Mouse (Mus musculus) forebrain, embryonic 10.5 days (tissue): ENCODE data around the gene 4930451I11Rik. TPM values are rescaled to one million over a fixed set of nuclear protein-coding genes. Genes with fewer than 3 reads are reported as not detected.
A peak's percentile ranks its signal among the peaks of the same experiment; 100 is the strongest.

Source experiments
- DNase-seq: peaks from one replicate; pipeline ENCODE4 v3.0.0-alpha.2; 2017; ENCODE audit warnings: low spot score; ENCODE audit errors: extremely low spot score
- H3K27ac ChIP-seq: fragments of 300-500 bp; sonication (generic); 2 replicates; pipeline ENCODE4 v1.5.1; 2016; ENCODE audit warnings: mild to moderate bottlenecking
- H3K27me3 ChIP-seq: fragments of 300-500 bp; sonication (generic); 2 replicates; pipeline ENCODE4 v1.6.1; 2016; ENCODE audit warnings: mild to moderate bottlenecking; ENCODE audit not compliant: poor library complexity, severe bottlenecking
- H3K36me3 ChIP-seq: fragments of 300-500 bp; sonication (generic); replicated peaks from 2 replicates; pipeline ENCODE4 v1.6.1; 2016; ENCODE audit warnings: mild to moderate bottlenecking, moderate library complexity
- H3K4me1 ChIP-seq: fragments of 300-500 bp; sonication (generic); 2 replicates; pipeline ENCODE4 v1.6.1; 2016
- H3K4me3 ChIP-seq: fragments of 300-500 bp; sonication (generic); 2 replicates; pipeline ENCODE4 v1.5.1; 2016; ENCODE audit warnings: mild to moderate bottlenecking, moderate library complexity
- H3K9me3 ChIP-seq: fragments of 300-500 bp; sonication (generic); 2 replicates; pipeline ENCODE4 v1.6.1; 2016; ENCODE audit warnings: mild to moderate bottlenecking, moderate library complexity
- WGBS: fragments of 180-500 bp; shearing (Covaris S2); methylation state at CpG from one replicate; pipeline ENCODE4 v1.1.7; 2016; 5-methylcytosine and 5-hydroxymethylcytosine counted together
- polyA plus RNA-seq: library from polyadenylated mRNA; unstranded; fragments of >200 nt; fragmentation: Nextera tagmentation; extraction: Ambion mirVana; gene quantifications from 2 replicates; pipeline ENCODE4 v1.2.1, GENCODE M21; 2016

The 4930451I11Rik gene
- polyA plus RNA-seq, 1 experiment from 2014 or later: not detected

DNA sequence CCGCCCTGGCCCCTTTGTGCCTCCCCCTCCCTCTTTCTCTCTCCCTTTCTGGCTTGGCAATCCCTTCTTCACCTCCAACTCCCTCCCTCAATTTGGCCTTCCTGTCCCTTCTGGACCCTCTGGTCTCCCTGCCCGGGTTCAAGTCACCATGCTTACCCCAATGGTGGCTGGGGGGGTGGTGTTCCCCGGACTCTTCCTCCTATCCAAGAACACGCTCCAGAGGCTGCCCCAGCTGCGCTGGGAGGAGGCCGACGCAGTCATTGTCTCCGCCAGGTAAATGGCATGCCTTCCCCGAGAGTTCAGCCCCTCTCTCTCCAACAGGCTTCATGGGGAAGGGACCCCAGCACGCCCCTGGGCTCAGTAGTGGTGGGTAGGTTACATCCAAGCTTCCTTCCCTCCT lies 7.5 kb downstream of the 4930451I11Rik start:
- WGBS: 7% methylated on average over 10 of the region's 10 CpGs
- peaks cover 24% of the 10 kb centered on the region for H3K4me1 ChIP-seq
- no peaks in the 10 kb centered on the region for H3K36me3 ChIP-seq
- peak overlapping the region; percentile 63 for H3K4me3 ChIP-seq
- peaks cover 43% of the 10 kb centered on the region for H3K27me3 ChIP-seq
- H3K9me3 ChIP-seq: no peaks in the 10 kb centered on the region
- DNase-seq: no peak
- H3K27ac ChIP-seq: peak overlapping the region; percentile 84

DNA sequence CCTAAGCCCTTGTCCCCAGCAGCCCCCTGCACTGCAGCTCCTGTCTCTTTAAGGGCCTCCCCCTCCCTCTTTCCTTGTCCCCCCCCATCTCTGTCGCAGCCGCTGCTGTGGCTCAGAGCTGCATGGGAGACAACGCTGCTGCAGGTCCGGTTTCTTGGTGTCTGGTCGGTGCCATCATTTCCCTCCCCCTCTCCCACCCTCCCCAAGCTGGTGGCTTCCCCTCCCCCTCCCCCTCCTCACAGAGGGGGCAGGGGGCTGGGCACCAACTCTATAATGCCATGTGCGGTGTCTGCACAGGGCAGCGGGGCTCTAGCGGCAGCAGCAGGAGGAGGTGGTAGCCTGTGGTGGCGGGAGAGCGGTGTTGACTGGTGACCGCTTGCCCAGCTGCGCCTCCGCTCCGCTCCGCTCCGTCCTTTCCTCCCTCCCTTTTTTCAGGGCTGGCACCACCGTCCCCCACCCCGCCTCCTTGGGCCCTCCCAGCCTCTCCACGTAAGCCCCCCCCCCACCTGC lies 8.2 kb downstream of the 4930451I11Rik start:
- no peaks in the 10 kb centered on the region for H3K36me3 ChIP-seq
- peak overlapping the region; percentile 63 for H3K4me3 ChIP-seq
- under 1% methylated on average over 18 of the region's 19 CpGs for WGBS
- DNase-seq: peak; percentile 40
- H3K9me3 ChIP-seq: no peaks in the 10 kb centered on the region
- H3K4me1 ChIP-seq: peaks cover 24% of the 10 kb centered on the region
- H3K27ac ChIP-seq: peak overlapping the region; percentile 84
- H3K27me3 ChIP-seq: peaks cover 43% of the 10 kb centered on the region

DNA sequence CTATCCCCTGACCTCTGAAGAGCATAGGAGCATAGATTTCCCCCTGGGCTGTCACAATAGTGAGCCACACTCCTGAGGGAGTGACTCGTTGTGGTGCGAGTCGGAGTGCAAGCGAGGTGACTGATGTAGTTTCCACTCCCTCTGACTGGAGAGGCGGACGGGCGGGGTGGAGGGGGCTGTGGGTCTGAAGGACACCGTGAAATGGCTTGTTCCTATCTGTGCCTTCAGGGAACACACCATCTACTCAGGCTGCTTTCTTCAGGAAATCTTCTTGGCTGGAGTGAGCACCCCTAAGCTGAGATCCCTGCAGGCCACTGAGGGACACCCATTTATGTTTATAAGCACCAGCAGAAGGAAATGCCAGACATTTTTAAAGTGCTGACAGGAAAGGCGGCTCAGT lies 8.7 kb downstream of the 4930451I11Rik start:
- peaks cover 24% of the 10 kb centered on the region for H3K4me1 ChIP-seq
- H3K36me3 ChIP-seq: no peaks in the 10 kb centered on the region
- peak overlapping the region; percentile 84 for H3K27ac ChIP-seq
- H3K4me3 ChIP-seq: peak overlapping the region; percentile 63
- 9% methylated on average over 9 of the region's 9 CpGs for WGBS
- H3K9me3 ChIP-seq: no peaks in the 10 kb centered on the region
- peaks cover 42% of the 10 kb centered on the region for H3K27me3 ChIP-seq
- DNase-seq: no peak

DNA sequence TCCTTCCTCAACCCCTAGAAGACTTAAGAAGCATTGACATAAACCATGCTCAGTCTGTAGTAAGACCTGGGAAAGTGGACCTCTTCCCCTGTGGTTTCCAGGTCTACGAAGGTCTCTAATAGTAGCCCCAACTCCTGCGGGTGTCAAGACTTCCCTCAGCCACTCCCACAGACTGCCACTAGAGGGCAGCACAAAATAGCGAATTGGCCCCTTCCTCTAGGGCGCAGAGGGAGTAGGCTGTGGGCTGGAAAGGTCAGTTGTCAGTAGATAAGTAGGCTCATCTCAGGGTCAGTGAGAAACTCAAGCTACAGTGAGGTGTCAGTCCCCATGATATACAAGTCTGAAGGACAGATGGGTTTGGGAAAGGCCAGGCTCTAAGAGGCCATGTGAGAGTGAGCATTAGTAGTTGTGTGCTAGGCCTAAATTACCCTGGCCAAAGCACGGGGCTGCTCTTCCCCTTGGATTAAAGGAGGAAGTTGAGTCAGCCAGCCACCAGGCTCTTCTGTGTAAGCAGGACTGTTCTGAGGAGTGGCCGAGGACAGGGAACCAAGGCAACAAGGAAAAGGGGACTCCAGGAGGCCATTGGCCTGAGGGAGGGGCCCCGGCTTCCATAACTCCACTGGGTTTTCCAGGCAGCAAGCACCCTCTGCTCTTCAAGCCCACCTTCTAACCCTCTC lies 9.5 kb downstream of the 4930451I11Rik start:
- Histone ChIP-seq H3K4me3 (no peak overlapping the region), H3K27me3 (peaks cover 37% of the 10 kb centered on the region), H3K9me3 (no peaks in the 10 kb centered on the region), H3K36me3 (no peaks in the 10 kb centered on the region), H3K27ac (no peak overlapping the region), H3K4me1 (peaks cover 24% of the 10 kb centered on the region)
- 23% methylated on average over 7 of the region's 7 CpGs for WGBS
- peak; percentile 80 for DNase-seq

DNA sequence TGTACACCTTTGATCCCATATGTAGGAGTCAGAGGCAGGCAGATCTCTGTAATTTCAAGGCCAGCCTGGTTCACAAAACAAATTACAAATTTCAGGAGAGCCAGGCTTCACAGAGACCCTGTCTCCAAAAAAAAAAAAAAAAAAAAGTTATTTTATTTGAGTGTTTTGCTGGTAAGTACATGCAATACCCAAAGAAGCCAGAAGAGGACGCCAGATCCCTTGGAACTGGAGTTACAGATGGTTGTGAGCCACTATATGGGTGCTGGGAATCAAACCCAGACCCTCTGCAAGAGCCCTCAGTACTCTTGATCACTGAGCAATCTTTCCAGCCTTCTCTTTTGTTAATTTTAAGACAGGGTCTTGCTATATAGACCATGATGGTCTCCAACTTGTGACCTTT lies 12.6 kb downstream of the 4930451I11Rik start:
- WGBS: 37% methylated on average over 1 of the region's 1 CpGs
- no peak for DNase-seq

DNA sequence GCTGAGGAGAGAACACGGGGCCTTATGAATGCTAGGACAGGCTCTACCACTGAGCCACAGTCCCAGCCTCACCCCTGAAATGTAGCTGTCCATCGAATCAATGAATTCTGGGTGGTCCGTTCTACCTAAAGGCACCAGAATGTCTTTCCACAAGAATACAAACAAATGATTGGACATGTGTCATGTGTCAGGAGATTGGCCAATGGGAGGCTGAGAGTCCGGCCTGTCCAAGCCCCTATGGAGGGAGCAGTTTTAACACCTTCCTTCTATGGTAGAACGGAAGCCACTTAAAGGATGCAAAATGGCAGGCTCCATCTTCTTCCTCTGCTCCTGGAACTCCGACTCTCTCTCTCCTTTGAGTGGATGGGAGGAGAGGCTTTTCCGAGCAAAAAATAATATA lies 13.8 kb downstream of the 4930451I11Rik start:
- H3K9me3 ChIP-seq: no peaks in the 10 kb centered on the region
- H3K27me3 ChIP-seq: peaks cover 19% of the 10 kb centered on the region
- no peaks in the 10 kb centered on the region for H3K36me3 ChIP-seq
- DNase-seq: no peak
- H3K4me3 ChIP-seq: no peak overlapping the region
- WGBS: 89% methylated on average over 7 of the region's 7 CpGs
- peaks cover 12% of the 10 kb centered on the region for H3K4me1 ChIP-seq
- H3K27ac ChIP-seq: no peak overlapping the region

More for the DNA sequence above, 12.6 kb downstream of the 4930451I11Rik start:
- Histone ChIP-seq H3K9me3 (no peaks in the 10 kb centered on the region), H3K36me3 (no peaks in the 10 kb centered on the region), H3K27ac (no peak overlapping the region), H3K4me3 (no peak overlapping the region), H3K4me1 (peaks cover 23% of the 10 kb centered on the region), H3K27me3 (peaks cover 23% of the 10 kb centered on the region)

DNA sequence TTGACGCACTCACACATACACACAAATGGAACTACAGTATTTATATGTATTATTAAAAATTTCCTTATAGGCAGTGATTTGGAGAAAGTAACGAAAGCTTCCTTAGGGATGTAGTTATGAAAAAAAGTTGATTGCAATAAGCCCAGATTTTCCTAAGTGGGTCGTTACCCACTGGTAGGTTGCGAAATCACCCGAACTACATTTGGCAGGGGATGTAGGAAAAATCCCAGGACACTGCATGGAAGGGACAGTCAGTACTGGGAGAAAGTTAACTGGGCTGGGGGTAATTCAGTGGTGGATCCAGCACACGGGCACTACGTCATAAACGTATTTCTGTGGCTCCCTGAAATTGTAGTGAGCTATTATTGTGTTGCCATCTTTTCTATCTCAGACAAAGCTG lies 14.9 kb downstream of the 4930451I11Rik start:
- no peak overlapping the region for H3K4me3 ChIP-seq
- no peak for DNase-seq
- peaks cover 9% of the 10 kb centered on the region for H3K4me1 ChIP-seq
- peaks cover 17% of the 10 kb centered on the region; the same call in 1 of the 2 replicates for H3K27me3 ChIP-seq
- WGBS: 93% methylated on average over 8 of the region's 8 CpGs
- no peak overlapping the region for H3K27ac ChIP-seq
- no peaks in the 10 kb centered on the region for H3K9me3 ChIP-seq
- H3K36me3 ChIP-seq: no peaks in the 10 kb centered on the region

DNA sequence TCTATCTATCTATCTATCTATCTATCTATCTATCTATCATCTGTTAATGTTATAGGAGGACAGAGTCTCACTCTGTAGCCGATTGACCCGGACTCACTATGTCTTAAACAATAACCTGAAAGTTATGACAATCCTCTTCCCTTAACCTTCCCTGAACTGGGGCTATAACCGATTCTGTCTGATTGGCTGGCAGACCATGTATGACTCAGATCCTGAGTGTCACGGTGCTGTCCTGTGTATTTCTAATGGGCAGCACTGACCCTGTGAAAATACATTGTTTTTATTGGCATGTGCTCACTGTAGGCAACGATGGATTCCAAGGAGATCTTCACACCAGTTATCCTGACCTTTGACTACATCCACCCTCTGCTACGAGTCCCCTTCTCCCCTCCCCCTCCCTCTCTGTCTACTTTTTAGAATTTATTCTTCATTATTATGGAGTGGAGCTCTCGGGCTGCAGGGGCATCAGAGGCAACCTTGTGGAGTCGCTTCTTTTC lies 15.7 kb downstream of the 4930451I11Rik start:
- Histone ChIP-seq H3K4me1 (peaks cover 9% of the 10 kb centered on the region), H3K27ac (no peak overlapping the region), H3K9me3 (no peaks in the 10 kb centered on the region), H3K36me3 (no peaks in the 10 kb centered on the region), H3K4me3 (no peak overlapping the region), H3K27me3 (peaks cover 17% of the 10 kb centered on the region; the same call in 1 of the 2 replicates)
- 77% methylated on average over 8 of the region's 8 CpGs for WGBS
- no peak for DNase-seq

DNA sequence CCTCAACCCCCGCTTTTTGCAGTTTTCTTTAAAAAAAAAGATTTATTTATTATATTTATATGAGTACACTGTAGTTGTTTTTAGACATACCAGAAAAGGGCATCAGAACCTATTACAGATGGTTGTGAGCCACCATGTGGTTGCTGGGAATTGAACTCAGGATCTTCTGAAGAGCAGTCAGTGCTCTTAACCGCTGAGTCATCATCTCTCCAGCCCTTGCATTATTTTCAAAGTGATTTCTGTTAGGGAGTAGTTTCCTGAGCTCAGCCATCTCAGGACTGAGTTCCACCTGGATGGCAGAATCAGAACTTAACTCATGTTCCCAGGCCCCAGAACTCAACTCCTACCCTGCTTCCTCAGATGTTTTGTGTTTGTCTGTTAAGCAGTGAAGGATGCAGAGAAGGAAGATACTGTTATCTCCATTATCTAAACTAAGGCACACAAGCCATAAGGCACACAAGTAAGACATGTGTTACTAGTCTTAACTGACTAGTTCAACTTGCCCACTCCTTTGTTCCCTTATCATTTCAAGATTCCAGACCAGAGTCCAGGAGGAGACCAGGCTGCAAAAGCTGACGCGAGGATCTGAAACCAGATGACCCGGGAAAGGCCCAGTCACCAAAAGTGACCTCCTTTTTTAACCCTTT lies 21.6 kb downstream of the 4930451I11Rik start:
- peaks cover 37% of the 10 kb centered on the region for H3K4me1 ChIP-seq
- peaks cover 17% of the 10 kb centered on the region; the same call in 1 of the 2 replicates for H3K27me3 ChIP-seq
- 67% methylated on average over 5 of the region's 5 CpGs for WGBS
- peaks cover 31% of the 10 kb centered on the region for H3K36me3 ChIP-seq
- DNase-seq: no peak
- no peaks in the 10 kb centered on the region for H3K9me3 ChIP-seq
- H3K4me3 ChIP-seq: peak overlapping the region; percentile 79
- H3K27ac ChIP-seq: peak overlapping the region; percentile 97

DNA sequence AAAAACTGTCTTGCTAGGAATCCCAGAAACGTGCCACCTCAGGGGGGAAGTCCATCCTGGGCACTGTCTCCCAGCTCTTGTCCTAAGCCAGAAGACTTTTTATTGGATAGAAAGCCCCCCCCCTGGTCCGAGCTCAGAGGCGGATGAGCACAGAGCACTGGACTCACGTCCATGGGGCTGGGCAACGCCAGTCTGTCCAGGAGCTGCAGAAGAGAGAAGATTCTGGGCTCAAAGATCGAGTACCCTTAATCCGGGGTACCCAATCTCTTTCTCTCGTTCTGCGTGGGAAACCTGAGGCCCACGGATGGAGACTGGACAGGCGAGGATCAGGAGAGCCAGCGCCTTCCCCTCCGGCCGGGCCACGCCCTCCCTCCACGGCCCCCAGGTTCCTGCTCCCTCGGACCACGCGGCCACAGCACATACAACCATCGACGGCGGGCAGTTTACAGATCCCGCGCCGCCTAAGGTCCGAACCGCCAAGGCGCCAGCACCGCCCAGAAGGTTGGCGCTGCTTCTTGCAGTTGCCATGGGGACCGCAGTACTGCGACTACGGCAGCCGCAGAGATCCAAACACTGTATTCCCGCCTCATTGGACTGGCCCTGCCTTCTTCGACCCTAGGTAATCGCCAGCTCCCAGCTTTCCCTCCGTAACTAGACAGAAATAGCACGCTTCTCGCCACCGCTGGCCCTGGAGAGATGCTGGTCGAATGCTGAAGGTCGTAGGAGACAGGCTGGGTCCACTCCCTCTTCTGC lies 22.6 kb downstream of the 4930451I11Rik start:
- Histone ChIP-seq H3K27ac (peak overlapping the region; percentile 97), H3K9me3 (no peaks in the 10 kb centered on the region), H3K27me3 (peaks cover 13% of the 10 kb centered on the region; the same call in 1 of the 2 replicates), H3K36me3 (peaks cover 40% of the 10 kb centered on the region), H3K4me3 (peak overlapping the region; percentile 79), H3K4me1 (peaks cover 34% of the 10 kb centered on the region)
- peak; percentile 88 for DNase-seq
- WGBS: under 1% methylated on average over 43 of the region's 43 CpGs

DNA sequence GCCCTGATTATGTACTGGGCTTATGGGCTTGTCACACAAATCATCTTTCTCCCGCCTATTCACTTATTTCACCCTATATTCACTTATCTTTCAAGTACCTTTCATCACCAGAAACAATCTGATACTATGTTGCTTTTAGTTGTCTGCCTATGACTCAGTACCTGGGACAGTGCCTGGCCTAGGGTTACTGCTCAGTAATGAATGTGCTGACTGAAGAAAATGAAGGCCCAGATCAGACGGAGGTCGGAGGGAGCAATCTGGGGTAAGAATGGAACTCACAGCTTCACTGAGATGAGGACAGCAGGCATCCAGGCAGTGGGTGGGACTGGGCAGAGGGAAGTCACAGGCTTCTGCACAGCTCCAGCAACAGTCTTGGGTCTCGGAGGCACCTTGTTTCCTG lies 24.0 kb downstream of the 4930451I11Rik start:
- H3K36me3 ChIP-seq: peaks cover 55% of the 10 kb centered on the region
- peak overlapping the region; percentile 97 for H3K27ac ChIP-seq
- 0 out of 2 replicates have a peak, but pooled peaks cover 2% of the 10 kb centered on the region for H3K27me3 ChIP-seq
- 82% methylated on average over 4 of the region's 4 CpGs for WGBS
- DNase-seq: no peak
- H3K4me1 ChIP-seq: peaks cover 32% of the 10 kb centered on the region
- peak overlapping the region; percentile 79 for H3K4me3 ChIP-seq
- H3K9me3 ChIP-seq: no peaks in the 10 kb centered on the region

DNA sequence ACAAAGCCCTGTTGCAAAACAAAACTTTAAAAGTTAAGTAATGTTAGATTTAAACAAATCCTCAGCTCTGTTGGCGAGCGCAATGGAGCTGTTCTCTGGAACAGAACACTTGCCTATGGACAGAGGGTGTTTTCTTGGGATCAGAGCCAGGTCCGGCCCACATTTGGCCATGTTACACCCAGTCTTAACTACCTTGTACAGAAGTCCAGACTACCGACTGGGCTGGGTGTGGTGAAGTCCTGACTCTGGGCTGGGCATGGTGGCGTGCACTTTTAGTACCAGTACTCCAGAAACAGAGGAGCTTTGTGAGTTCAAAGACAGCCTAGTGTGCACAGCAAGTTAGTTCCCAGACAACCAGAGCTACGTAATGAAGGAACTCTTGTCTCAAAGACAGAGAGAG lies 24.5 kb downstream of the 4930451I11Rik start:
- Histone ChIP-seq H3K36me3 (peaks cover 60% of the 10 kb centered on the region), H3K4me1 (peaks cover 32% of the 10 kb centered on the region), H3K27me3 (no peaks in the 10 kb centered on the region), H3K27ac (0 out of 2 replicates have a peak overlapping the region, but pooled peaks have one; percentile 97), H3K4me3 (peak overlapping the region; percentile 79; the same call in 1 of the 2 replicates), H3K9me3 (no peaks in the 10 kb centered on the region)
- no peak for DNase-seq
- 91% methylated on average over 6 of the region's 6 CpGs for WGBS
